22 mouse cellular contexts compared by ENCODE assay signal in the genomic region with DNA sequence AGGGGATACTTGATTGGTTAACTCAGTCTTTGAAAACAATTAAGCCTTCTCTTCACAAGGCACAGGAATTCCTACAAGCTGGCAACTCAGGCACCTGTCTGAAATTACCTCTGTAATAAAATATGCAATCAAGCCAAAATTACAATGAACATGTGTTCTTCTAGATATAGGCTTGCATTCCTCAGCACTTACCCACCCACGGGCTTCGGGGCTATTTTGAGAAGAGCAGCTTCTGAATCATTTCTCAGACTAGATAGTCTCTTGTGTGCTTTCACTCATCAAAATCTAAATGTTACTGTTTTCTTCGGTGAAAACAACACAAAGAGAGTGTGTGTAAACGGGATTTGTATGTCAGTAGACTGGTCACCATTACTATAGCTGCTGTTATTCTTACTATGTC.
DNase-seq lines count a peak whose midpoint lies in the region; ATAC-seq lines count a peak whose summit lies in the region.
"Had no signal": no experiment of that assay in that cellular context is flagged by ENCODE, and none has a peak within 500 bp of the region (broad histone marks: within the 10 kb centered on the region; RNA-seq: fewer than 3 reads in every experiment).

No protein-coding gene starts in this region.

- no peaks in the 10 kb centered on the region for H3K9me3 ChIP-seq in intestine, embryonic 15.5 days
- H3K9me3 ChIP-seq: embryonic facial prominence, embryonic 10.5 days had no signal

- no peak overlapping the region for H3K9ac ChIP-seq in intestine, embryonic 15.5 days
- H3K9ac ChIP-seq: hindbrain, embryonic 14.5 days had no signal

- H3K27ac ChIP-seq in intestine, embryonic 15.5 days: no peak overlapping the region
- H3K27ac ChIP-seq: embryonic facial prominence, embryonic 10.5 days; hindbrain, embryonic 14.5 days; macrophage had no signal

- WGBS in intestine, embryonic 15.5 days: 74% methylated on average over 4 of the region's 4 CpGs

- no peak overlapping the region for H3K4me2 ChIP-seq in intestine, embryonic 15.5 days (replicated peaks)
- H3K4me2 ChIP-seq: hindbrain, embryonic 14.5 days; midbrain, embryonic 11.5 days had no signal

- intact Hi-C loops in left cerebral cortex, postnatal 36 days (cut with DNase I): loop anchor here (5.0 kb wide), 1 partner anchor 141 kb away; no protein-coding TSS in a partner anchor

- H3K4me1 ChIP-seq in intestine, embryonic 15.5 days (replicated peaks): no peaks in the 10 kb centered on the region
- H3K4me1 ChIP-seq: embryonic facial prominence, embryonic 10.5 days had no signal

- no peaks in the 10 kb centered on the region for H3K36me3 ChIP-seq in intestine, embryonic 15.5 days
- H3K36me3 ChIP-seq: embryonic facial prominence, embryonic 10.5 days had no signal

- no peak for ATAC-seq in intestine, embryonic 15.5 days
- ATAC-seq: forebrain, embryonic 14.5 days had no signal

- peak; percentile 39 for DNase-seq in layer of hippocampus, adult 9-11 months
- no peak for DNase-seq in layer of hippocampus, postnatal 14 days (ENCODE audit: low spot score in 2 of 2)
- peak; percentile 41 to 43 for DNase-seq in frontal cortex, postnatal 25 days (ENCODE audit: low spot score in 2 of 2)
- peak; percentile 60 to 66 for DNase-seq in left cerebral cortex, postnatal 36 days (ENCODE audit: low spot score in 2 of 2)
- peak; percentile 8 for DNase-seq in right cerebral cortex, postnatal 4 days
- no peak for DNase-seq in spleen, postnatal 10 days (ENCODE audit: low spot score in 2 of 2)
- no peak for DNase-seq in lung, postnatal 4 days
- DNase-seq: adrenal gland, postnatal 10 days; cerebellum, adult 11-12 months; cerebellum, postnatal 36 days; gastrocnemius, postnatal 14 days; kidney, adult 8-10 months; kidney, postnatal 25 days; lung, adult 2 months; retina, postnatal 1 day had no signal

- no peaks in the 10 kb centered on the region for H3K27me3 ChIP-seq in intestine, embryonic 15.5 days (replicated peaks)

- H3K4me3 ChIP-seq in intestine, embryonic 15.5 days (replicated peaks): no peak overlapping the region
- H3K4me3 ChIP-seq: embryonic facial prominence, embryonic 10.5 days; myocyte had no signal

Comparison
In these comparisons a context has a peak if more than half of its experiments do, and no peak if none do; other contexts are left out.
1. DNase-seq: peak in layer of hippocampus, adult 9-11 months (single experiment), frontal cortex, postnatal 25 days (2 of 2), left cerebral cortex, postnatal 36 days (2 of 2) and right cerebral cortex, postnatal 4 days (single experiment); none in layer of hippocampus, postnatal 14 days (0 of 2), spleen, postnatal 10 days (0 of 2) and lung, postnatal 4 days (0 of 2).